Mouse (Mus musculus) midbrain, embryonic 16.5 days (tissue): ENCODE data around the gene Prg3. TPM values are rescaled to one million over a fixed set of nuclear protein-coding genes. Genes with fewer than 3 reads are reported as not detected.

Experiments
- ATAC-seq: fragments of 200-750 bp; cut with Nextera tagmentation; 2 replicates; pipeline ENCODE4 v1.8.0; 2017; ENCODE audit warnings: moderate TSS enrichment
- H3K27ac ChIP-seq: fragments of 300-500 bp; sonication (generic); 2 replicates; pipeline ENCODE4 v1.5.1; 2014; ENCODE audit warnings: mild to moderate bottlenecking, low read length, mixed read lengths
- H3K27me3 ChIP-seq: fragments of 300-500 bp; sonication (generic); 2 replicates; pipeline ENCODE4 v1.6.1; 2014; ENCODE audit warnings: low read depth, low read length, mixed read lengths; ENCODE audit not compliant: control insufficient read depth, insufficient read depth
- H3K36me3 ChIP-seq: fragments of 300-500 bp; sonication (generic); 2 replicates; pipeline ENCODE4 v1.6.1; 2014; ENCODE audit warnings: mild to moderate bottlenecking, low read length, moderate library complexity, mixed read lengths; ENCODE audit not compliant: control insufficient read depth, insufficient read depth
- H3K4me1 ChIP-seq: fragments of 300-500 bp; sonication (generic); 2 replicates; pipeline ENCODE4 v1.6.1; 2014; ENCODE audit warnings: mild to moderate bottlenecking, low read length, mixed read lengths; ENCODE audit not compliant: control insufficient read depth, insufficient read depth
- H3K4me2 ChIP-seq: fragments of 300-500 bp; sonication (generic); 2 replicates; pipeline ENCODE4 v1.6.1; 2014; ENCODE audit warnings: mild to moderate bottlenecking, low read length, mixed read lengths
- H3K4me3 ChIP-seq: fragments of 300-500 bp; sonication (generic); 2 replicates; pipeline ENCODE4 v1.5.1; 2014; ENCODE audit warnings: low read depth, mild to moderate bottlenecking, low read length, moderate library complexity, mixed read lengths
- H3K9ac ChIP-seq: fragments of 300-500 bp; sonication (generic); 2 replicates; pipeline ENCODE4 v1.6.1; 2014; ENCODE audit warnings: low read depth, low read length, mixed read lengths
- H3K9me3 ChIP-seq: fragments of 300-500 bp; sonication (generic); replicated peaks from 2 replicates; pipeline ENCODE4 v1.6.1; 2014; ENCODE audit warnings: mild to moderate bottlenecking, low read length, mixed read lengths; ENCODE audit not compliant: control insufficient read depth, poor library complexity, severe bottlenecking
- WGBS: fragments of 180-500 bp; shearing (Covaris S2); extraction: QIAGEN DNeasy Blood & Tissue Kit; methylation state at CpG from one replicate; pipeline ENCODE4 v1.1.7; 2014; 5-methylcytosine and 5-hydroxymethylcytosine counted together
- polyA plus RNA-seq: library from polyadenylated mRNA; unstranded; fragments of >200 nt; fragmentation: Nextera tagmentation; extraction: Ambion mirVana; gene quantifications from 2 replicates; pipeline ENCODE4 v1.2.1, GENCODE M21; 2015

The Prg3 gene
- polyA plus RNA-seq, 1 experiment from 2014 or later: not detected

DNA sequence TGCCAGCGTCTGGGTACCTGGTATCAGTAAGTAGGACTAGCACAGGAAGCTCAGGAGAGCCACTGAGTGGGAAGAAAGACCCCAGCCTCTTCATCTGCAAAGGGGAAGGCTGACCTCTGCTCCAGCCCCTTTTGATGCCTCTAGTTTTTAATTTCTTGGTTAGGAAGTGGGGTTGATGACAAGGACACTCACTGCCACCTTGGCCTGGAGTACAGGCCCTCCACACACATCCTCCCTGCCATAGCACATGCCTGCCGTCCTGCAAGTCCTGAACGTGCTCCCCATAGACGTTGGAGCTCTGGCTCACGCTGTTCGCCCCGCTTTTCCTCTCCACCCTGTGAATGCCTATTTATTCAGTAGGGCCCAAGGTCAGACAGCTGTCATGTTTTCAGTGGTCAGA is 18.6 kb downstream of the Prg3 start:
- no peak overlapping the region for H3K4me2 ChIP-seq
- WGBS: 82% methylated on average over 7 of the region's 7 CpGs
- no peaks in the 10 kb centered on the region for H3K4me1 ChIP-seq
- no peaks in the 10 kb centered on the region for H3K9me3 ChIP-seq
- no peak overlapping the region for H3K9ac ChIP-seq
- H3K4me3 ChIP-seq: no peak overlapping the region
- H3K36me3 ChIP-seq: no peaks in the 10 kb centered on the region
- H3K27ac ChIP-seq: no peak overlapping the region
- no peak for ATAC-seq
- no peaks in the 10 kb centered on the region for H3K27me3 ChIP-seq

- no peak overlapping the region for H3K4me2 ChIP-seq
- H3K4me3 ChIP-seq: no peak overlapping the region
- H3K36me3 ChIP-seq: no peaks in the 10 kb centered on the region
- 23% methylated on average over 4 of the region's 4 CpGs for WGBS
- H3K27ac ChIP-seq: no peak overlapping the region
- H3K9ac ChIP-seq: no peak overlapping the region
- H3K9me3 ChIP-seq: no peaks in the 10 kb centered on the region
- no peaks in the 10 kb centered on the region for H3K27me3 ChIP-seq
- no peaks in the 10 kb centered on the region for H3K4me1 ChIP-seq
- ATAC-seq: no peak
Measured at GRCm38 (mm10) chr2:85007729-85008128, 19.7 kb downstream of the Prg3 start.

DNA sequence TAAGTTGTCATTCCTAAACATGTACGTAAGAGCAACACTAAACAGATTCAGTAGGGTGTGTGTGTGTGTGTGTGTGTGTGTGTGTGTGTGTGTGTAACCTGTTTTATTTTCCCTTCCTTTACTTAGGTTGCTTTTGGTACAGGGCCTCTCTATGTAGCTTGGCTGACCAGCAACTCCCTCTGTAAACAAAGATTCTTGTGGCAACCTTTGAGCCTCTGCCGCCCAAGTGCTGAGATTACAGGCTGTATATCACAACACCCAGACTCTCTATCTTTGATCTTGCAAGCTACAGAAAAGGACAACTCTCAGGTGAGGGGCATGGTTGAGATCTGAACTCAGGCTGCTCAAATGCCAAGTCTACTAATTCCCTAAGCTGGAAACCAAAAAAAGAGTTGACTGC is 21.2 kb downstream of the Prg3 start:
- H3K4me3 ChIP-seq: no peak overlapping the region
- no peaks in the 10 kb centered on the region for H3K27me3 ChIP-seq
- ATAC-seq: no peak
- no peaks in the 10 kb centered on the region for H3K9me3 ChIP-seq
- WGBS: 96% methylated on average over 2 of the region's 2 CpGs
- no peak overlapping the region for H3K4me2 ChIP-seq
- no peak overlapping the region for H3K27ac ChIP-seq
- H3K4me1 ChIP-seq: no peaks in the 10 kb centered on the region
- no peaks in the 10 kb centered on the region for H3K36me3 ChIP-seq
- no peak overlapping the region for H3K9ac ChIP-seq

- Histone ChIP-seq H3K4me1 (no peaks in the 10 kb centered on the region), H3K4me3 (no peak overlapping the region), H3K36me3 (no peaks in the 10 kb centered on the region), H3K9ac (no peak overlapping the region), H3K9me3 (no peaks in the 10 kb centered on the region), H3K4me2 (no peak overlapping the region), H3K27me3 (no peaks in the 10 kb centered on the region), H3K27ac (no peak overlapping the region)
- 74% methylated on average over 9 of the region's 9 CpGs for WGBS
- ATAC-seq: no peak
Measured at GRCm38 (mm10) chr2:85011906-85012604, 24.0 kb downstream of the Prg3 start.

DNA sequence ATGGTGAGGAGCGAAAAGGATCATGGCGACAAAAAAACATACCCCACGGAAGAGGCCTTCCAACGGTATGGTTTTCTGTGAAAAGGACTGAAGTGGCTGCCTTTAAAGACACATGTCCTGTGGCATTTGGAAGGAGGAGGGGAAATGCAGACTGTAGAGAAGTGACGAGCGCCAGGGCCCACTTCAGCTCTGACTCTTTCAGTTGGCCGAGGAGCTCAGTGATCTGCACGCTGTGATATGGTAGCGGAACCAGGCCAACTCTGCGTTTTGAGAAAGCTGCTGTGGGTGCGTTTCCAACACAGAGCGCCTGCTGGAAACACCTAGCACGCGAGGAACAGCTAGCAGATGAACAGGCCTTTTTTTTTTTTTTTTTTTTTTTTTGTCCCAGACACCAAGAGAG is 24.7 kb downstream of the Prg3 start:
- no peak overlapping the region for H3K9ac ChIP-seq
- H3K36me3 ChIP-seq: no peaks in the 10 kb centered on the region
- no peaks in the 10 kb centered on the region for H3K4me1 ChIP-seq
- H3K4me2 ChIP-seq: no peak overlapping the region
- ATAC-seq: no peak
- H3K4me3 ChIP-seq: no peak overlapping the region
- no peaks in the 10 kb centered on the region for H3K27me3 ChIP-seq
- H3K27ac ChIP-seq: no peak overlapping the region
- 89% methylated on average over 14 of the region's 14 CpGs for WGBS
- H3K9me3 ChIP-seq: no peaks in the 10 kb centered on the region

- Histone ChIP-seq H3K27me3 (no peaks in the 10 kb centered on the region), H3K27ac (no peak overlapping the region), H3K36me3 (no peaks in the 10 kb centered on the region), H3K4me3 (no peak overlapping the region), H3K4me2 (no peak overlapping the region), H3K9ac (no peak overlapping the region), H3K4me1 (no peaks in the 10 kb centered on the region), H3K9me3 (no peaks in the 10 kb centered on the region)
- 80% methylated on average over 5 of the region's 5 CpGs for WGBS
- ATAC-seq: no peak
Measured at GRCm38 (mm10) chr2:85013826-85014587, 26.0 kb downstream of the Prg3 start.

- WGBS: 59% methylated on average over 3 of the region's 3 CpGs
- H3K36me3 ChIP-seq: no peaks in the 10 kb centered on the region
- no peak overlapping the region for H3K4me3 ChIP-seq
- no peak overlapping the region for H3K4me2 ChIP-seq
- no peaks in the 10 kb centered on the region for H3K27me3 ChIP-seq
- H3K9ac ChIP-seq: no peak overlapping the region
- H3K9me3 ChIP-seq: no peaks in the 10 kb centered on the region
- no peak for ATAC-seq
- no peak overlapping the region for H3K27ac ChIP-seq
- no peaks in the 10 kb centered on the region for H3K4me1 ChIP-seq
Measured at GRCm38 (mm10) chr2:85014588-85014982, 26.6 kb downstream of the Prg3 start.

DNA sequence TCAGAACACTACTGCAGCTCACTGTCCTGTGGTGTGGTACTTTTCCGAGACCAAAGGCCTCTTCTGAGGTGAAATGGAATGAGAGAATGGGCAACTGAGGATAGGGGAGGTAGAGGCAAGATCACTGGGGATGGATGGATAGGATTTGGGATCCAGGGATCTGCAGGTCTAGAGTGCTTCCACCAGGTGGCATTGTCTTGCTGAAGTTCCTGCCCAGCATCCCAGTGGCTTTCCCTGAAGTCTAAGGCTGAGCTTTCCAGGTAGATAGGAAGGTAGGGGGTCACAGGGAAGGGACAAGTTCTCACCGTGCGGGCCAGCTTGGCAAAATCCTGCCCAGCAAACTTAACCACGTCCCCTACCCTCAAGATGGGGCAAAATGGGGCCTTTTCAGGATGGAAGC is 34.0 kb downstream of the Prg3 start:
- H3K4me2 ChIP-seq: no peak overlapping the region
- no peak overlapping the region for H3K9ac ChIP-seq
- H3K4me3 ChIP-seq: no peak overlapping the region
- no peak overlapping the region for H3K27ac ChIP-seq
- no peaks in the 10 kb centered on the region for H3K9me3 ChIP-seq
- ATAC-seq: no peak
- no peaks in the 10 kb centered on the region for H3K27me3 ChIP-seq
- H3K4me1 ChIP-seq: no peaks in the 10 kb centered on the region
- 19% methylated on average over 4 of the region's 4 CpGs for WGBS
- H3K36me3 ChIP-seq: no peaks in the 10 kb centered on the region

- no peak for ATAC-seq
- no peaks in the 10 kb centered on the region for H3K9me3 ChIP-seq
- H3K4me3 ChIP-seq: no peak overlapping the region
- no peak overlapping the region for H3K4me2 ChIP-seq
- no peak overlapping the region for H3K27ac ChIP-seq
- 87% methylated on average over 3 of the region's 3 CpGs for WGBS
- H3K9ac ChIP-seq: no peak overlapping the region
- no peaks in the 10 kb centered on the region for H3K4me1 ChIP-seq
- no peaks in the 10 kb centered on the region for H3K27me3 ChIP-seq
- no peaks in the 10 kb centered on the region for H3K36me3 ChIP-seq
Measured at GRCm38 (mm10) chr2:85026178-85026577, 38.2 kb downstream of the Prg3 start.
